Comparison of ENCODE assay signal across 22 mouse cellular contexts in genomic region chr14:32986659-32987058, GRCm38 (mm10). TPM values are rescaled to one million over a fixed set of nuclear protein-coding genes. Genes with fewer than 3 reads are reported as not detected.
DNase-seq lines count a peak whose midpoint lies in the region; ATAC-seq lines count a peak whose summit lies in the region.
"Had no signal": no experiment of that assay in that cellular context is flagged by ENCODE, and none has a peak within 500 bp of the region (broad histone marks: within the 10 kb centered on the region; RNA-seq: fewer than 3 reads in every experiment).

No protein-coding gene starts in this region.

- no peak overlapping the region for H3K4me3 ChIP-seq in kidney, embryonic 14.5 days (ENCODE audit: low read length)
- no peak overlapping the region for H3K4me3 ChIP-seq in limb, embryonic 11.5 days (ENCODE audit: low read depth, low read length)
- no peak overlapping the region for H3K4me3 ChIP-seq in limb, embryonic 10.5 days
- H3K4me3 ChIP-seq in intestine, embryonic 14.5 days (ENCODE audit: low read depth, low read length) = no peak overlapping the region
- H3K4me3 ChIP-seq: embryonic facial prominence, embryonic 12.5 days; forebrain, embryonic 12.5 days; heart, embryonic 12.5 days; hindbrain, embryonic 10.5 days had no signal

- WGBS in kidney, embryonic 14.5 days = 10% methylated on average over 4 of the region's 4 CpGs
- WGBS in limb, embryonic 11.5 days = 8% methylated on average over 4 of the region's 4 CpGs
- 15% methylated on average over 4 of the region's 4 CpGs for WGBS in limb, embryonic 10.5 days
- 22% methylated on average over 4 of the region's 4 CpGs for WGBS in intestine, embryonic 14.5 days

- peak; percentile 74 for ATAC-seq in kidney, embryonic 14.5 days (ENCODE audit: low FRiP score, low TSS enrichment)
- no peak for ATAC-seq in limb, embryonic 11.5 days (ENCODE audit: insufficient number of reproducible peaks, low FRiP score, low TSS enrichment, low read depth)
- peak; percentile 66 for ATAC-seq in intestine, embryonic 14.5 days (replicated peaks; ENCODE audit: low FRiP score, low TSS enrichment, low read depth)
- ATAC-seq in monocyte, adult 5-6 weeks (replicated peaks; ENCODE audit: insufficient number of reproducible peaks, low FRiP score, low TSS enrichment, poor library complexity, severe bottlenecking) = no peak
- ATAC-seq: forebrain, embryonic 16.5 days; Patski had no signal

- H3K36me3 ChIP-seq in kidney, embryonic 14.5 days (ENCODE audit: control insufficient read depth, insufficient read depth, low read length) = no peaks in the 10 kb centered on the region
- H3K36me3 ChIP-seq in limb, embryonic 11.5 days (ENCODE audit: control insufficient read depth, insufficient read depth, low read length) = no peaks in the 10 kb centered on the region
- no peaks in the 10 kb centered on the region for H3K36me3 ChIP-seq in limb, embryonic 10.5 days
- no peaks in the 10 kb centered on the region for H3K36me3 ChIP-seq in intestine, embryonic 14.5 days (ENCODE audit: control insufficient read depth, insufficient read depth, low read length)
- H3K36me3 ChIP-seq: embryonic facial prominence, embryonic 12.5 days; forebrain, embryonic 12.5 days; heart, embryonic 12.5 days; hindbrain, embryonic 10.5 days had no signal

- H3K9me3 ChIP-seq in kidney, embryonic 14.5 days (ENCODE audit: control insufficient read depth, low read length) = no peaks in the 10 kb centered on the region
- no peaks in the 10 kb centered on the region for H3K9me3 ChIP-seq in limb, embryonic 11.5 days (ENCODE audit: control insufficient read depth, low read length)
- H3K9me3 ChIP-seq in limb, embryonic 10.5 days (replicated peaks) = no peaks in the 10 kb centered on the region
- H3K9me3 ChIP-seq in intestine, embryonic 14.5 days (ENCODE audit: control insufficient read depth, low read length) = no peaks in the 10 kb centered on the region
- H3K9me3 ChIP-seq: embryonic facial prominence, embryonic 12.5 days; forebrain, embryonic 12.5 days; heart, embryonic 12.5 days; hindbrain, embryonic 10.5 days had no signal

- H3K9ac ChIP-seq in kidney, embryonic 14.5 days (ENCODE audit: low read depth, low read length) = no peak overlapping the region
- no peak overlapping the region for H3K9ac ChIP-seq in limb, embryonic 11.5 days (ENCODE audit: low read length)
- no peak overlapping the region for H3K9ac ChIP-seq in intestine, embryonic 14.5 days (ENCODE audit: low read length)
- H3K9ac ChIP-seq: embryonic facial prominence, embryonic 12.5 days; forebrain, embryonic 12.5 days; heart, embryonic 12.5 days; hindbrain, embryonic 14.5 days had no signal

- peaks cover 19% of the 10 kb centered on the region; the same call in 1 of the 2 replicates for H3K27me3 ChIP-seq in kidney, embryonic 14.5 days (ENCODE audit: control insufficient read depth, insufficient read depth, low read length)
- no peaks in the 10 kb centered on the region for H3K27me3 ChIP-seq in limb, embryonic 11.5 days (ENCODE audit: control insufficient read depth, insufficient read depth, low read length)
- peaks cover 11% of the 10 kb centered on the region; the same call in 1 of the 2 replicates for H3K27me3 ChIP-seq in limb, embryonic 10.5 days (ENCODE audit: low read depth, poor library complexity, severe bottlenecking)
- no peaks in the 10 kb centered on the region for H3K27me3 ChIP-seq in intestine, embryonic 14.5 days (replicated peaks; ENCODE audit: control insufficient read depth, insufficient read depth, low read length)
- H3K27me3 ChIP-seq: CH12.LX; embryonic facial prominence, embryonic 12.5 days; forebrain, embryonic 12.5 days; heart, embryonic 12.5 days had no signal

- no peak overlapping the region for H3K4me2 ChIP-seq in kidney, embryonic 14.5 days (replicated peaks; ENCODE audit: low read depth, low read length)
- no peak overlapping the region for H3K4me2 ChIP-seq in limb, embryonic 11.5 days (ENCODE audit: low read depth, severe bottlenecking)
- no peak overlapping the region for H3K4me2 ChIP-seq in intestine, embryonic 14.5 days (ENCODE audit: low read length)
- H3K4me2 ChIP-seq: embryonic facial prominence, embryonic 12.5 days; forebrain, embryonic 12.5 days; heart, embryonic 12.5 days; hindbrain, embryonic 14.5 days had no signal

- H3K27ac ChIP-seq in kidney, embryonic 14.5 days (ENCODE audit: low read depth, low read length) = no peak overlapping the region
- H3K27ac ChIP-seq in limb, embryonic 11.5 days (replicated peaks; ENCODE audit: low read depth, low read length) = no peak overlapping the region
- H3K27ac ChIP-seq in limb, embryonic 10.5 days = no peak overlapping the region
- no peak overlapping the region for H3K27ac ChIP-seq in intestine, embryonic 14.5 days (ENCODE audit: low read depth)
- H3K27ac ChIP-seq: embryonic facial prominence, embryonic 12.5 days; forebrain, embryonic 12.5 days; hindbrain, embryonic 10.5 days; hindbrain, embryonic 14.5 days had no signal

- 0 out of 2 replicates have a peak, but pooled peaks cover 7% of the 10 kb centered on the region for H3K4me1 ChIP-seq in kidney, embryonic 14.5 days (ENCODE audit: control insufficient read depth, insufficient read depth, low read length)
- no peaks in the 10 kb centered on the region for H3K4me1 ChIP-seq in limb, embryonic 11.5 days (ENCODE audit: control insufficient read depth, insufficient read depth, low read length)
- peaks cover 11% of the 10 kb centered on the region for H3K4me1 ChIP-seq in limb, embryonic 10.5 days
- H3K4me1 ChIP-seq in intestine, embryonic 14.5 days (replicated peaks; ENCODE audit: control insufficient read depth, insufficient read depth, low read length) = 0 out of 2 replicates have a peak, but pooled peaks cover 6% of the 10 kb centered on the region
- H3K4me1 ChIP-seq: forebrain, embryonic 12.5 days; hindbrain, embryonic 10.5 days had no signal

- no peak for DNase-seq in kidney, adult 9 months
- peak; percentile 33 for DNase-seq in limb, embryonic 11.5 days (ENCODE audit: low spot score)
- DNase-seq in limb, embryonic 10.5 days (ENCODE audit: low spot score) = no peak
- no peak for DNase-seq in intestine, embryonic 14.5 days (ENCODE audit: low spot score)
- DNase-seq in mesoderm, embryonic 11.5 days (ENCODE audit: low read depth, low spot score) = peak; percentile 59
- DNase-seq in cerebellum, adult 8-10 months = no peak
- DNase-seq: adrenal gland, adult 8-10 months; cerebellum, adult 11 months; cerebellum, adult 9-10 months; cerebellum, postnatal 25 days; gastrocnemius, postnatal 25 days had no signal

RNA-seq across cellular contexts. Expression of gene Lrrc18, which starts 4.5 kb away (rescaled TPM):
- 0.28 and 0.91 TPM in 2 replicates for polyA plus RNA-seq in kidney, embryonic 14.5 days (2014; fragmentation: Nextera tagmentation; extraction: Ambion mirVana)
- 0.52 and 1.0 TPM in 2 replicates for polyA plus RNA-seq in limb, embryonic 11.5 days (2014; fragmentation: Nextera tagmentation; extraction: Ambion mirVana)
- polyA plus RNA-seq in limb, embryonic 10.5 days (2016; fragmentation: Nextera tagmentation; extraction: Ambion mirVana) = 0.38 and 0.51 TPM in 2 replicates
- 0.39 and 0.47 TPM in 2 replicates for polyA plus RNA-seq in intestine, embryonic 14.5 days (2014; fragmentation: Nextera tagmentation; extraction: Ambion mirVana)
- total RNA-seq in monocyte, adult 5-6 weeks (2017) = 0.58 to 1.6 TPM (median 0.75 TPM) in 3 replicates
- total RNA-seq: gastrocnemius, adult 18-20 months had no signal
- polyA plus RNA-seq: Patski had no signal

Comparison
In these comparisons a context has a peak if more than half of its experiments do, and no peak if none do; other contexts are left out.
1. DNase-seq: peak in limb, embryonic 11.5 days (single experiment) and mesoderm, embryonic 11.5 days (single experiment); none in kidney, adult 9 months (single experiment), limb, embryonic 10.5 days (single experiment), intestine, embryonic 14.5 days (single experiment) and cerebellum, adult 8-10 months (single experiment).
2. ATAC-seq: peak in kidney, embryonic 14.5 days (single experiment) and intestine, embryonic 14.5 days (single experiment); none in limb, embryonic 11.5 days (single experiment) and monocyte, adult 5-6 weeks (single experiment).